Mouse (Mus musculus) olfactory bulb, adult 2 months (tissue): Measurements from ENCODE around the gene Mdp1. TPM values are rescaled to one million over a fixed set of nuclear protein-coding genes. Genes with fewer than 3 reads are reported as not detected.

ENCODE experiments used
- H3K27ac ChIP-seq: fragments of 200-500 bp; 2 replicates; pipeline ENCODE4 v1.5.1; 2012; ENCODE audit warnings: low read depth, low read length; ENCODE audit not compliant: insufficient read depth
- H3K4me1 ChIP-seq: fragments of 200-500 bp; 2 replicates; pipeline ENCODE4 v1.6.1; 2012; ENCODE audit warnings: low read length; ENCODE audit not compliant: control insufficient read depth, insufficient read depth
- H3K4me3 ChIP-seq: fragments of 200-500 bp; 2 replicates; pipeline ENCODE4 v1.5.1; 2012; ENCODE audit warnings: mild to moderate bottlenecking, low read depth, low read length, moderate library complexity; ENCODE audit not compliant: insufficient read depth
- CTCF ChIP-seq: fragments of 200-500 bp; IDR thresholded peaks from 2 replicates; pipeline ENCODE4 v1.5.1; 2012; ENCODE audit warnings: low read depth, mild to moderate bottlenecking, low read length, moderate library complexity; ENCODE audit not compliant: insufficient read depth
- POLR2A ChIP-seq: fragments of 200-500 bp; IDR thresholded peaks from 2 replicates; pipeline ENCODE4 v1.6.1; 2012; ENCODE audit warnings: mild to moderate bottlenecking, low read depth, low read length, moderate library complexity; ENCODE audit not compliant: insufficient read depth
- WGBS: fragments of 180-500 bp; shearing (Covaris S2); methylation state at CpG from one replicate; pipeline ENCODE4 v1.1.7; 2018; 5-methylcytosine and 5-hydroxymethylcytosine counted together
- polyA plus RNA-seq: library from polyadenylated mRNA; stranded (reverse); fragments of >200 nt; gene quantifications from 2 replicates; pipeline ENCODE4 v1.2.4, GENCODE M21; 2012; ENCODE audit warnings: low replicate concordance; ENCODE audit not compliant: missing spikeins, insufficient read depth, insufficient read length

Gene Mdp1
- polyA plus RNA-seq, 1 experiment = not detected

DNA sequence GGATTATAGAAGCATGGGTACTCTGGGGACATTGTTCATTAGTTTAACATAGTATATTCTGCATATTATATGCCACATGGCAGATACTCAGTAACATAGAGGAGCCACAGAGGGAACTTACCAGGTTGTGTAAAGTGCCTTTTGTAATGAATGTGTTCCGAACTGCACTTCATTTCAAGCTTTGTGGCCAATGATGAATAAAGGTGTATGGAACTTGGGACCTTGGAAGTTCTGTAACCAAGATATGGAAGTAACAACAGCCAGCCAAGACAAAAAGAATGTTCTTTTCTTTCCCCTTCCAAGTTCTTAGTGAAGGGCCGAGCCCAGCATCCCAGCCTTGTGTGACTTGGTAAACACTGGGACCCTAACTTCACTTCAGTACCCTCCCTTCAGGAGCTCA lies 10.4 kb downstream of the Mdp1 start, which contains the start of gene Tssk4:
Gene Tssk4, plus strand, starts transcription at position 301 of the 400 bp plus-strand sequence.
- no peak within 1 kb of the TSS for H3K27ac ChIP-seq
- no peak for TF ChIP-seq CTCF
- no peak for TF ChIP-seq POLR2A
- no peaks in the 10 kb centered on the region for H3K4me1 ChIP-seq
- H3K4me3 ChIP-seq = no peak within 1 kb of the TSS
- WGBS = 96% methylated on average over 2 of the region's 2 CpGs

- WGBS = 17% methylated on average over 17 of the region's 17 CpGs
- TF ChIP-seq CTCF = no peak
- no peak for TF ChIP-seq POLR2A
- no peak overlapping the region for H3K27ac ChIP-seq
- peaks cover 11% of the 10 kb centered on the region for H3K4me1 ChIP-seq
- peak overlapping the region; percentile 25; the same call in 1 of the 2 replicates for H3K4me3 ChIP-seq
Measured at GRCm38 (mm10) chr14:55644261-55644888, 15.9 kb downstream of the Mdp1 start.

DNA sequence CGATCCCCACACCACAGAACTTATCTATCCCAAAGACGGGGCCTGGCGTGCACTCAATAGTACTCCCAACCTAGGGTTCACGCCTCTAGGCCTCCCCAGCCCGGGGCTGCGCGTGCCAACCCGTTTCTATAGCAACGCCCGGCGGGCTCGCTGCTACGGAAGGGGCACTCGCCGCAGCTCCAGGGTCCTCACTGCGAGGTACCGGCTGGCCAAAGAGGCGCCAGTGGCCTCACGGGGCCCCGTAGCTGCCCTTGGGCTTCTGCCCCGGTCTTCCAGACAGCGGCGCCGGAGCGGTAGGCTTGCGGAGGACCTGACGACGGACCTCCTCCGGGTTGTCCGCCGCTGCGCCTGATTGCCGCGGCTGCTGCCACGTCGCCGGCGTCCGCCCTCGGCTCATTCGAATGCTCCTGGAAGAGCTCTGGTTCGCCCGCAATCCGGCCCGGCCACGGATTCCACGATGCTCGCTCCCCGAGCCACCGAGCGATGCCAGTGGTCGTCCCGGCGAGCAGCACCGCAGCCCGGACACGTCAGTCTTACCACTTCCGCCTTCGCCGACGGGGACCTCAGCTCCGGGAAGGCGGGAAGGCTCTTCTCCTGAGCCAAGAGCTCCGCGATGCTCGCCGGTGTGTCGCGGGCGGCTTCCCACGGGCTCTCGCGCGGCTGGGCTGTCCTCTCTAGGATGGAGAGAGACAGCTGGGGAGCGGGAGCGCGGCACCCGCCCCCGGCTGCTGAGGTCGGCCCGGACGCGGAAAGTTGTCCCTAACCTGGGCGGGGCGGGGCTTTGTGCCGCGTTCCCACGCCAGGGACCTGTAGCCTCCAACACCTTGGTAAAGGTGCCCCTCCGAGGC lies 17.0 kb downstream of the Mdp1 start, which contains the start of gene Tm9sf1:
Gene Tm9sf1, minus strand, starts transcription at position 747 of the 848 bp plus-strand sequence.
- TF ChIP-seq POLR2A (peak; percentile 38), CTCF (no peak)
- under 1% methylated on average over 89 of the region's 89 CpGs for WGBS
- Histone ChIP-seq H3K27ac (peak within 1 kb of the TSS; percentile 100), H3K4me3 (peak within 1 kb of the TSS; percentile 77), H3K4me1 (peaks cover 11% of the 10 kb centered on the region)

GRCm38 (mm10) chr14:55642679-55643059 lies 17.6 kb downstream of the Mdp1 start:
- Histone ChIP-seq H3K27ac (peak overlapping the region; percentile 100; the same call in 1 of the 2 replicates), H3K4me1 (peaks cover 11% of the 10 kb centered on the region), H3K4me3 (peak overlapping the region; percentile 77)
- 17% methylated on average over 8 of the region's 8 CpGs for WGBS
- TF ChIP-seq POLR2A (no peak), CTCF (no peak)

GRCm38 (mm10) chr14:55641291-55641690 lies 19.0 kb downstream of the Mdp1 start:
- H3K4me3 ChIP-seq = no peak overlapping the region
- TF ChIP-seq CTCF (no peak), POLR2A (no peak)
- H3K27ac ChIP-seq = no peak overlapping the region
- H3K4me1 ChIP-seq = peaks cover 14% of the 10 kb centered on the region
- 94% methylated on average over 13 of the region's 13 CpGs for WGBS

DNA sequence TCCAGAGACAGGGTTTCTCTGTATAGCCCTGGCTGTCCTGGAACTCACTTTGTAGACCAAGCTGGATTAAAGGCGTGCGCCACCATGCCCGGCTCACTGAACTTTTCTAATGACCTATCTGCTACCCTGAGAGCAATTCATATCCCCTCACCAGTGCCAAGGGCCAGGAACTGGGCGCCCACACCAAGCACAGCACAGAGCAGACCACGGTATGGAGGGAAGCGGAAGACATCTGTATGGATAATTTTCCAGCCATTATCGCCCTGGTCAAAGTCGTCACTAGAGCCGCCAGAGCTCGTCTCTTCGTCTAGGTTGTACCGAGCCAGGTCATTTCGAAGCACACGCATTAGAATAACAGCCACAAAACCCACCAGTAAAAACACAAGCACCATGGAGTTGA lies 19.5 kb downstream of the Mdp1 start:
- Histone ChIP-seq H3K27ac (no peak overlapping the region), H3K4me3 (no peak overlapping the region), H3K4me1 (peaks cover 15% of the 10 kb centered on the region)
- WGBS = 94% methylated on average over 14 of the region's 14 CpGs
- TF ChIP-seq POLR2A (no peak), CTCF (no peak)

DNA sequence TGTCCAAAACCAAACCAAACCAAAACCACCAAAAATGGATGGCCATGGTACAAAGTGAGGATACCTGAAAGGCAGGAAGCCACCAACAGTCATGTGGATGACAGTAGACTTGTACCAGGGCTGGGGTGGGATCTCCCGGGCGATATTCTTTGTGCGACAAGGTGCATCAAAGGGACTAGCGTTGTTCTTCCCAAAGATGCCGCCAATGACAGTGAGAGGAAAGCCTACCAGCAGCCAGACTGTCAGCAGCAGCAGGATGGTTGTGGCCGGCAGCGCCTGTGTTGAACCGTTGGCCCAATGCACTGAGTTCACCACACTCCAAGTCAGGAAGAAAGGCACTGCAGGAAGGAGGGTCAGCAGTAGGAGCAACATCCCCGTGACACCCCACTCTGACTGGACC lies 22.5 kb downstream of the Mdp1 start, which contains the start of gene Gm49378:
Gene Gm49378, minus strand, starts transcription at position 101 of the 400 bp plus-strand sequence.
- TF ChIP-seq CTCF (no peak), POLR2A (no peak)
- WGBS = 94% methylated on average over 9 of the region's 9 CpGs

GRCm38 (mm10) chr14:55635523-55636007 lies 24.7 kb downstream of the Mdp1 start, which contains the start of gene Ipo4:
Gene Ipo4, minus strand, starts transcription at chr14:55635957.
- WGBS = under 1% methylated on average over 33 of the region's 33 CpGs
- peak; percentile 59; the same call in 1 of the 2 replicates for TF ChIP-seq POLR2A
- no peak for TF ChIP-seq CTCF
- Histone ChIP-seq H3K27ac (no peak within 1 kb of the TSS; the same call in 1 of the 2 replicates), H3K4me1 (peaks cover 14% of the 10 kb centered on the region; the same call in 1 of the 2 replicates), H3K4me3 (peak within 1 kb of the TSS; percentile 67)

More for the DNA sequence above, 22.5 kb downstream of the Mdp1 start, which contains the start of gene Gm49378:
- Histone ChIP-seq H3K4me1 (peaks cover 19% of the 10 kb centered on the region), H3K4me3 (no peak within 1 kb of the TSS), H3K27ac (no peak within 1 kb of the TSS)
